Mouse (Mus musculus) neural tube, embryonic 14.5 days (tissue): ENCODE measurements around the gene Mgat5b. TPM values are rescaled to one million over a fixed set of nuclear protein-coding genes. Genes with fewer than 3 reads are reported as not detected.

ENCODE experiments used
- ATAC-seq: fragments of 200-750 bp; cut with Nextera tagmentation; 2 replicates; pipeline ENCODE4 v1.8.0; 2017; ENCODE audit warnings: low read depth, mild to moderate bottlenecking, moderate TSS enrichment, moderate library complexity
- H3K27ac ChIP-seq: fragments of 300-500 bp; sonication (generic); 2 replicates; pipeline ENCODE4 v1.5.1; 2014; ENCODE audit warnings: low read depth, mild to moderate bottlenecking, control low read depth, low read length, moderate library complexity, mixed read lengths
- H3K27me3 ChIP-seq: fragments of 300-500 bp; sonication (generic); 2 replicates; pipeline ENCODE4 v1.6.1; 2014; ENCODE audit warnings: low read length; ENCODE audit not compliant: control insufficient read depth, insufficient read depth
- H3K36me3 ChIP-seq: fragments of 300-500 bp; sonication (generic); 2 replicates; pipeline ENCODE4 v1.6.1; 2014; ENCODE audit warnings: low read length, mixed read lengths; ENCODE audit not compliant: control insufficient read depth, insufficient read depth
- H3K4me1 ChIP-seq: fragments of 300-500 bp; sonication (generic); 2 replicates; pipeline ENCODE4 v1.6.1; 2014; ENCODE audit warnings: low read length; ENCODE audit not compliant: control insufficient read depth, insufficient read depth
- H3K4me2 ChIP-seq: fragments of 300-500 bp; sonication (generic); 2 replicates; pipeline ENCODE4 v1.6.1; 2014; ENCODE audit warnings: mild to moderate bottlenecking, low read depth, low read length, control low read depth
- H3K4me3 ChIP-seq: fragments of 300-500 bp; sonication (generic); 2 replicates; pipeline ENCODE4 v1.5.1; 2014; ENCODE audit warnings: low read depth, low read length, control low read depth, mixed read lengths
- H3K9ac ChIP-seq: fragments of 300-500 bp; sonication (generic); replicated peaks from 2 replicates; pipeline ENCODE4 v1.6.1; 2014; ENCODE audit warnings: low read depth, mild to moderate bottlenecking, control low read depth, low read length, mixed read lengths
- H3K9me3 ChIP-seq: fragments of 300-500 bp; sonication (generic); 2 replicates; pipeline ENCODE4 v1.6.1; 2016; ENCODE audit warnings: low read length; ENCODE audit not compliant: control insufficient read depth
- WGBS: fragments of 180-500 bp; shearing (Covaris S2); extraction: QIAGEN DNeasy Blood & Tissue Kit; methylation state at CpG from one replicate; pipeline ENCODE4 v1.1.7; 2014; 5-methylcytosine and 5-hydroxymethylcytosine counted together
- polyA plus RNA-seq: library from polyadenylated mRNA; unstranded; fragments of >200 nt; fragmentation: Nextera tagmentation; extraction: Ambion mirVana; gene quantifications from 2 replicates; pipeline ENCODE4 v1.2.1, GENCODE M21; 2014

Mgat5b gene
- polyA plus RNA-seq, 1 experiment from 2014 or later = 21.6 TPM

- Histone ChIP-seq H3K27ac (peak overlapping the region; percentile 75), H3K4me2 (0 out of 2 replicates have a peak overlapping the region, but pooled peaks have one; percentile 11), H3K27me3 (no peaks in the 10 kb centered on the region), H3K4me3 (no peak overlapping the region), H3K4me1 (peaks cover 35% of the 10 kb centered on the region), H3K36me3 (no peaks in the 10 kb centered on the region), H3K9me3 (no peaks in the 10 kb centered on the region), H3K9ac (no peak overlapping the region)
- peak; percentile 59; the same call in 1 of the 2 replicates for ATAC-seq
- WGBS = 22% methylated on average over 19 of the region's 19 CpGs
Observed at GRCm38 (mm10) chr11:117028861-117029568, 110.4 kb downstream of the Mgat5b start.

- H3K4me2 ChIP-seq = no peak overlapping the region
- WGBS = 79% methylated on average over 3 of the region's 3 CpGs
- no peak overlapping the region for H3K4me3 ChIP-seq
- H3K9ac ChIP-seq = no peak overlapping the region
- no peaks in the 10 kb centered on the region for H3K27me3 ChIP-seq
- no peak for ATAC-seq
- H3K4me1 ChIP-seq = peaks cover 35% of the 10 kb centered on the region
- H3K9me3 ChIP-seq = no peaks in the 10 kb centered on the region
- peak overlapping the region; percentile 75 for H3K27ac ChIP-seq
- H3K36me3 ChIP-seq = no peaks in the 10 kb centered on the region
Observed at GRCm38 (mm10) chr11:117029569-117029955, 110.9 kb downstream of the Mgat5b start.

- H3K4me1 ChIP-seq = peaks cover 35% of the 10 kb centered on the region
- H3K27ac ChIP-seq = peak overlapping the region; percentile 8; the same call in 1 of the 2 replicates
- H3K4me2 ChIP-seq = no peak overlapping the region
- no peaks in the 10 kb centered on the region for H3K9me3 ChIP-seq
- H3K9ac ChIP-seq = no peak overlapping the region
- WGBS = 10% methylated on average over 3 of the region's 3 CpGs
- no peak for ATAC-seq
- H3K27me3 ChIP-seq = no peaks in the 10 kb centered on the region
- no peaks in the 10 kb centered on the region for H3K36me3 ChIP-seq
- H3K4me3 ChIP-seq = no peak overlapping the region
Observed at GRCm38 (mm10) chr11:117030018-117030417, 111.4 kb downstream of the Mgat5b start.

GRCm38 (mm10) chr11:117030471-117031101 is 111.9 kb downstream of the Mgat5b start:
- peaks cover 35% of the 10 kb centered on the region for H3K4me1 ChIP-seq

GRCm38 (mm10) chr11:117031249-117031648 is 112.6 kb downstream of the Mgat5b start:
- 20% methylated on average over 4 of the region's 4 CpGs for WGBS
- Histone ChIP-seq H3K9ac (no peak overlapping the region), H3K27ac (no peak overlapping the region), H3K9me3 (no peaks in the 10 kb centered on the region), H3K36me3 (no peaks in the 10 kb centered on the region), H3K27me3 (no peaks in the 10 kb centered on the region), H3K4me1 (peaks cover 39% of the 10 kb centered on the region), H3K4me2 (no peak overlapping the region), H3K4me3 (no peak overlapping the region)
- no peak for ATAC-seq

More at GRCm38 (mm10) chr11:117030471-117031101, 111.9 kb downstream of the Mgat5b start:
- ATAC-seq = no peak
- H3K36me3 ChIP-seq = no peaks in the 10 kb centered on the region
- H3K4me2 ChIP-seq = no peak overlapping the region
- WGBS = 39% methylated on average over 8 of the region's 8 CpGs
- H3K9ac ChIP-seq = 0 out of 2 replicates have a peak overlapping the region, but pooled peaks have one; percentile 12
- H3K27me3 ChIP-seq = no peaks in the 10 kb centered on the region
- no peaks in the 10 kb centered on the region for H3K9me3 ChIP-seq
- H3K27ac ChIP-seq = peak overlapping the region; percentile 8
- H3K4me3 ChIP-seq = no peak overlapping the region

- 9% methylated on average over 11 of the region's 11 CpGs for WGBS
- no peak overlapping the region for H3K4me3 ChIP-seq
- peaks cover 18% of the 10 kb centered on the region for H3K4me1 ChIP-seq
- no peak overlapping the region for H3K9ac ChIP-seq
- no peaks in the 10 kb centered on the region for H3K27me3 ChIP-seq
- no peak overlapping the region for H3K4me2 ChIP-seq
- peak overlapping the region; percentile 60 for H3K27ac ChIP-seq
- H3K9me3 ChIP-seq = no peaks in the 10 kb centered on the region
- ATAC-seq = peak; percentile 84
- H3K36me3 ChIP-seq = no peaks in the 10 kb centered on the region
Observed at GRCm38 (mm10) chr11:117035661-117036336, 117.1 kb downstream of the Mgat5b start.

Other genes starting within 250 kb of the Mgat5b start
- gene St6galnac1, start 143.4 kb upstream of the Mgat5b start, polyA plus RNA-seq = not detected in 2 replicates
- 29.9 and 40.4 TPM in 2 replicates for gene Mxra7, start 90.8 kb upstream of the Mgat5b start, polyA plus RNA-seq
- gene Mettl23, start 75.6 kb upstream of the Mgat5b start, polyA plus RNA-seq = 67.4 and 73.3 TPM in 2 replicates
- 65.6 and 71.7 TPM in 2 replicates for gene Jmjd6, start 75.4 kb upstream of the Mgat5b start, polyA plus RNA-seq
- gene Mfsd11, start 66.4 kb upstream of the Mgat5b start, polyA plus RNA-seq = 40.6 and 53.9 TPM in 2 replicates
- 591 and 602 TPM in 2 replicates for gene Srsf2, start 65.8 kb upstream of the Mgat5b start, polyA plus RNA-seq
- 41.6 and 44.2 TPM in 2 replicates for gene Sec14l1, start 196.3 kb downstream of the Mgat5b start, polyA plus RNA-seq